Mouse (Mus musculus): ENCODE data around the gene Adgra1.

The Adgra1 gene

DNA sequence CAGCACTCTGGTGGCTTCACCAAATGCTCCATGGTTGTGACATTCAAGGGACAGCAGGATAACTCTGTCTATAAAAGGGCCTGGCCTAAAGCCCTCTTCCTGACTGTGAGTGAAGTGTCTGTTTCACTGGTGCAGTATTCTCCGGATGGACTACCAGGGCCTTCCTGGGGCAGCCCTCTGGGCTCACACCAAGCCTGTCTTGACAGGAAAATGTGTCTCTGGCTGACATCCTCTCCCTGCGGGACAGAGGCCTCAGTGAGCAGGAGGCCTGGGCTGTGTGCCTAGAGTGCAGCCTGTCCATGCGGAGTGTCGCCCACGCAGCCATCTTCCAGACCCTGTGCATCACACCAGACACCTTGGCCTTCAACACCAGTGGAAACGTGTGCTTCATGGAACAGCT is 66.9 kb downstream of the Adgra1 start:
- in situ Hi-C loops (cut with MboI; ENCODE audit: low sequenced_read_pairs), result loop anchor here (10.0 kb wide), 1 partner anchor 164 kb away; no protein-coding TSS in a partner anchor

DNA sequence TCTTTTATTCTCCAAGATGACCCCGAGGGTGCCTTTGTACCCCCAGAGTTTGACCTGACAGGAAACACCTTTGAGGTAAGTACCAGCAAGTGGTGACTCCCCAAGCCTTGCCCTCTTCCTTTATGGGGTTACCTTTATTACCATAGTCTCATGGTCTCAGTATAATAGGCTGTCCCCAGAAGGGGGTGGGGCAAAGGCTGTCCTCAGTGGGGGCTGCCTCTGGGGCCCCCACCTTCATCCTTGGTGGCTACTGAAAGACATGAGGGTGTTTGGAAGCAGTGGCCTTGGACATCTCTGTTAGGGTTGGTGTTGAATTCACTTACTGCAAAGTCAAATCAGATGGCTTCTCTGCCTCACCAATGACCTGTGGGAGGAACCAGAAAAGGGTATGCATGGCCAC is 68.0 kb downstream of the Adgra1 start:
- in situ Hi-C loops (cut with MboI; ENCODE audit: low sequenced_read_pairs), result loop anchor here (10.0 kb wide), 1 partner anchor 163 kb away; no protein-coding TSS in a partner anchor

DNA sequence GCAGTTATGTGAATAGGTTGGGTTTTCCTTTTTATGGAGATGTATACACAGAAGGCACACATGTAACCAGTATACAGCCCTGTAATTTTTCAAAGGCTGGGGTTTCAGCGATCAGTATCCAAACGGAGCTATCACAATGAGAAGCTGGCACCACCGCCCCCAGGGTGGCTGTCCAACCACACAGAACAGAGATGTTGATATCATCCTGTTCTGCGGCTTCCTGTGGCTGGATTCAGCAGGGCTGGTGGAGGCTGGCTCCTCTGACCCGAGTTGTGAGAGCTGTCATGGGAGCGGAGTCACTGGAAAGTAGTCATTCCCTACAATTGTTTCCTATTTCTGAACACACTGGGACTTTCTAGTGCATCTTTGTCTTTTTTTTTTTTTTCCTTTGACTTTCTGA is 71.3 kb downstream of the Adgra1 start:
- in situ Hi-C loops (cut with MboI; ENCODE audit: low sequenced_read_pairs), result loop anchor here (10.0 kb wide), 1 partner anchor 160 kb away; no protein-coding TSS in a partner anchor

DNA sequence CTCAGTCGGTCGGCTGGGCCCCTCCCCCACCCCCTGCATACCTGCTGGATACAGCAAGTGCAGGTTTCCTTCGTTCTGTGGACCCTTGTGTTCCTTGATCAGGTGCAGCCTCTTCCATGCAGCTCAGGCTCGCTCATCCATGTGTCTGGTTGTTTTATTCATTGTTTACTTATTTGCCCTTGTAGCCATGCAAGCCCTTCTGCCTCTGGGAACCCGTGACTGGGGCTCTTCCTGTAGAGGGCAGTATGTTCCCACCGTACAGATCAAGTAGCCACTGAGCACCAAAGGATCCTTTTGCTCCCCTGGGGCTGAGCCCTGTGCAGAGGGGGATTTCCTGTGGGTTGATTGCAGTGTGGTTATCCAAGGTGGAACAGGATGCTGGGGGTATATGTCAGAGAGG is 71.7 kb downstream of the Adgra1 start:
- in situ Hi-C loops (cut with MboI; ENCODE audit: low sequenced_read_pairs), result loop anchor here (10.0 kb wide), 1 partner anchor 159 kb away; no protein-coding TSS in a partner anchor

DNA sequence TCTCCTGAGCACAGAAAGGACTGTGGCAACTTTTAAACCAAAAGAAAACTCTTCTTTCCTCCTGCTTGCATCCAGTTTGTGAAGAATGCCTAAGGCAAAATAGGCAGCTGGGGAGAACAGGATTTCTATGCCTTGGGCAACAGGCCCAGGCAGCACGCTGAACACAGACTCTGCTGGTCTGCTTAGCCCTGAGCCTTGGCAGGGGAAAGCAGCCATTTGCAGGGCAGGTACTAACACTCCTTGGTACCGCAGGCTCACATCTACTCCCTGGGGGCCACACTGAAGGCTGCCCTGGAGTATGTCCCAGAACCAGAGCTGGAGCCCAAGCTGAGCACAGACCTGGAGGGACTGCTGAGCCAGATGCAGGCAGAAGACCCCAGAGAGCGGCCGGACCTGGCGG is 74.2 kb downstream of the Adgra1 start:
- in situ Hi-C loops (cut with MboI; ENCODE audit: low sequenced_read_pairs), result loop anchor here (10.0 kb wide), 1 partner anchor 157 kb away; no protein-coding TSS in a partner anchor

DNA sequence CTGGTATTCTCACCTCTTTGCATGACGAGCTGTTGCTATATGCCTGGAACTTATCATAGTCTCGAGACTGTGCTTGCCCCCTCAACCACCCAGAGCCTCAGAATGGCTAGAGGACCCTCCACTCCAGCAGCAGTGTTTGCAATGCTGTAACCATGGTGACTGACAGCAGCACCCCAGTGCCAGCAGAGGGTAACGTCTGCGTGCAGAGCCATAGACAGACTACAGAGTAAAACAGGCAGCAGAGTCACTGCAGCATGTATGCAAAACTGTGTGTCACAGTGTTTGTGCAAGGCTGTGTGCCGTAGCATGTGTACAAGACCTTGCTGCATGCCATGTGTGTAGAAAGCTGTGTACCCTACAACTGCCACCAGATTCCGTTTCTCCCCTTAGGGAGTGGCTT is 75.5 kb downstream of the Adgra1 start:
- in situ Hi-C loops (cut with MboI; ENCODE audit: low sequenced_read_pairs), result loop anchor here (10.0 kb wide), 1 partner anchor 155 kb away; no protein-coding TSS in a partner anchor

DNA sequence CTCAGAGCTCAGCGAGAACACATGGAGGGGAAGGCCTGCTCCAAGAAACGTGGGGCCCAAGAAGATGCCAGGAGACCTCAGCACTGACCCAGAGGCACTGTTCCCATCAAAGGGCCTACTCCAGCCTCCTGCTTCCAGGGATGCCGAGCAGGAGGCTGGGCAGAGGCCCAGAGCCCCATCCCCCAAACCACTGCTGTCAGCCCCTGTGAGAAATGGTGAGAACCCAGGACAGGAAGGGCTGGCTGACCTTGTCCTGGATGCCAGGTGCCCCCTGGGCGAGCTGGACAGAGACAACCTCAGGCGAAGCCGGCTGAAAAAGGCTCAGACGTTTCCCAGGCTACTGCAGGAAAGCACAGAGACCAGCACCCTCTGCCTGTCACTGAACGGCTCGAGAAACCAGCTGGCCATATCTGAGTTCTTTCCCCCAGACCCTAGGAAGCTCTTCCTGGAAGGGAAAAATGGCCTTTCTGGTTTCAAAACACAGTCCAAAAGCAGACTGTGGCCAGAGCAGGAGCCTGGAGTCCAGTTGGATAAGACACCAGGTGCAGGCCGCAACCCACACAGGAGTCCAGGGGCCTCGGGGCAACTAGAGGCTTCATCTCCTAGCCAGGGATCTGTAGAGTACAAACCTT is 76.3 kb downstream of the Adgra1 start:
- in situ Hi-C loops (cut with MboI; ENCODE audit: low sequenced_read_pairs), result no loop called here

DNA sequence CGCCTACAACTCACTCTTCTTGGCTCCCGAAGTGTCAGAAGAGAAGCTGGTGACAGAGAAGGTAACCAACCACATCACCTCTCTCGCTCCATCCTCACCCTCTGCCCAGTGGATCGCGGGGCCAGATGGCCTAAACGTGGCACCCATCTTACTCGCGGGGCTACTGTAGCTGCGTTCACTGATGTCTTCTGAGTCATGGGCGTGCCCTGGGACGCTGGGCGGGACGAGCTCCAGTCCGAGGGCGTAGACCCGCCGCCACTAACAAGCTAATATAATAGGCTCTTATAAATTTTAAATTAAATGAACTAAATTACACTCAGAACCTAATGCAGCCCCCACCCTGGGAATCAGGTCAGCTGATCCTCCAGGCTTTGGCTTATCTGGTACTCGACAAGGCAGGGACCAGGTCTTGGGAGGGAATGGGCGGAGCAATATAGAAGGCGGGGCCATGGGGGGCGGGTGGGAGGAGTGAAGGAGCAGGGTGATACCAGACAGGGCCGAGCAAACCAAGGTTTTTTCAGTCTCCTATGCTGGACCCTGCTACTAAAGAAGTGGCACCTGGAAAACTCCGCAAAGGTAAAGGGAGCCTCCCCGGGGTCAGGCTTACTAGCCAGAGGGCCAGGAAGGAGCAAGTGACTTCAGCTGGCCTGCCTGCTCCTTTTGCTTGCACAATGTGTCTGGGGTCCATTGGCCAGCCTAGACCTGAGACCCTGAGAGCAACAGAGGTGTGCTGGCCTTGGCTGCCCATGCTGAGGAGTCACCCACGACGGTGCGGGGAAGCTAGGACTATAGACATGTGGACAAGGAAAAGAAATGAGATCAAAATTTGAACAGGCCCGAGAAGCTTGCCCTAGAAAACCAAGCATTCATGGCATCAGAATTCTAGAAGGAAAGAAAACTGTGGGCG is 80.4 kb downstream of the Adgra1 start:
- in situ Hi-C loops (cut with MboI; ENCODE audit: low sequenced_read_pairs), result no loop called here

DNA sequence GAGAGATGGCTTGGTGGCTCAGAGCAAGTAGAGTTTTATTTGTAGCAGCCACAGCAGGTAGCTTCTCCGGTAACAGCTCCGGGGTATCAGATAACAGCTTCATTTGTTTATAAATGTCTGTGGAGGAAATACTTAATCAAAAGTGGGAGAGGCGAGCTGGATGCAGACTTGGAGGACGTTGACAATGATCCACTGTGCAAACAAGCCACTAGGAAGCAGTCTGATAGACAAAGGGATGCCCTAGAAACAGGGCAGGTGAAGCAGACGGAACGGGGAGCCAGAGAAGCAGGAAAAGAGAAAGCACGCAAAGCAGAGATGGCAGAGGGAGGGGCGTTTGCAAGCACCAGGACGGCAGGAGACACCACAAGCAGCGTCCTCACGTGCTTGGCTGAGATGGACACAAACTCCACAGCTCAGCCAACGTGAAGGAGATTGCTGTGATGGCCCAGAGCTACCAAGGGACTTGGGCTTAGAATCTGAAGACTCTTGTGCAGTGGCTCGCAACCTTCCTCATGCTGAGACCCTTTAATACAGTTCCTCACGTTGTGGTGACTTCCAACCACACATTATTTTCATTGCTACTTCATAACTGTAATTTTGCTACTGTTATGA is 81.8 kb downstream of the Adgra1 start:
- in situ Hi-C loops (cut with MboI; ENCODE audit: low sequenced_read_pairs), result no loop called here

DNA sequence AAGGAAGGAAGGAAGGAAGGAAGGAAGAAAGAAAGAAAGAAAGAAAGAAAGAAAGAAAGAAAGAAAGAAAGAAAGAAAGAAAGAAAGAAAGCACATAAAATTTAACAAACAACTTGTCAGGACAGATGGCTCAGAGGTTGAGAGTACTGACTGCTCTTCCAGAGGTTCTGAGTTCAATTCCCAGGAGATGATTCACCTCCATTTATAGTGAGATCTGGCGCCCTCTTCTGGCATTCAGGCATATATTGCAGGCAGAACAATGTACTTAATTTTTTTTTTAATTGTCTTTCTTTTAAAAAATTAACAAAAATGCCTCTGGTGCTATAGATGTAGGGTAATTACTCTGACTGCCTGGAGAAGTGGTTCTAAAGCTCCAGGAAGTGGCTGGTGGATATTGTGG is 82.4 kb downstream of the Adgra1 start:
- in situ Hi-C loops (cut with MboI; ENCODE audit: low sequenced_read_pairs), result no loop called here

DNA sequence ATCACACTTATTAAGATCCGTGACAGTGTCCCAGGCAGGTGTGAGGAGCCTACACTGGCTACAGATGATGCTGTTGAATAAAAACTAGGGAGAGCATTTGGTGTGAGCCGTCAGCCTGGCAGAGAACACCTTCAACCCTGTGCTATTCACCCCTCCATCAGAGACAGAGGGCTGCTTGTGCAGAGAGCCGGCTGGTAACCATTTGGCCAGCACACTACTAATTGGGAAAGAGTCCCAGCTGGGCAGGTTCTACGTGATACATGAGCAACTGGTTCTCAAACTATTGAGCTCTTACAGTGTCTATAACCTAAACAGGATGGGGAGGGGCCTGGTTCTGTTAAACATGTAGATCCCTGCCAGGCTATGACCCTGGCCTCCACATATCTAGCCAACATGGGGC is 84.3 kb downstream of the Adgra1 start:
- in situ Hi-C loops (cut with MboI; ENCODE audit: low sequenced_read_pairs), result no loop called here

All from CH12F3 (cell line).